Mouse (Mus musculus): ENCODE data around the gene Gm17387.

- TF ChIP-seq CTCF (conservative IDR thresholded peaks at IDR 0.05; ENCODE audit: low read length) (no peak), POU5F1 (IDR thresholded peaks at IDR 0.05; ENCODE audit: borderline replicate concordance, low read length) (no peak), NANOG (IDR thresholded peaks at IDR 0.05; ENCODE audit: borderline replicate concordance, low read length) (no peak)
These were observed 22.2 kb downstream of the Gm17387 start for GRCm38 (mm10) chr7:141051060-141051685.

Measured in E14TG2a.4 (cell line).